Mouse (Mus musculus) olfactory bulb, adult 2 months (tissue): ENCODE results near the gene Hist1h2af.

ENCODE experiments used
- CTCF ChIP-seq: fragments of 200-500 bp; IDR thresholded peaks from 2 replicates; pipeline ENCODE4 v1.5.1; 2012; ENCODE audit warnings: low read depth, mild to moderate bottlenecking, low read length, moderate library complexity; ENCODE audit not compliant: insufficient read depth
- POLR2A ChIP-seq: fragments of 200-500 bp; IDR thresholded peaks from 2 replicates; pipeline ENCODE4 v1.6.1; 2012; ENCODE audit warnings: mild to moderate bottlenecking, low read depth, low read length, moderate library complexity; ENCODE audit not compliant: insufficient read depth

- TF ChIP-seq CTCF: no peak
- TF ChIP-seq POLR2A: no peak
Measured at GRCm38 (mm10) chr13:23506819-23507515, 26.7 kb upstream of the Hist1h2af start.
